Mouse (Mus musculus) c-Kit-positive CD71-negative TER-119-negative erythroid progenitor cells, embryonic 14.5 days (primary cell): ENCODE measurements around the gene Dnajc9.

ENCODE experiments used
- DNase-seq: peaks from one replicate; pipeline ENCODE4 v3.0.0-alpha.2; 2013; ENCODE audit warnings: low read depth

Gene Dnajc9

GRCm38 (mm10) chr14:20347991-20348541 is 40.6 kb downstream of the Dnajc9 start, which contains the start of the genes Ecd and Fam149b:
Gene Ecd (minus strand): TSS chr14:20348121.
Gene Fam149b (plus strand): TSS chr14:20348162.
- DNase-seq = peak; percentile 99

- DNase-seq = no peak
These were observed 41.2 kb downstream of the Dnajc9 start for GRCm38 (mm10) chr14:20347441-20347990.

GRCm38 (mm10) chr14:20345885-20346284 is 42.8 kb downstream of the Dnajc9 start:
- DNase-seq = no peak

GRCm38 (mm10) chr14:20340866-20341265 is 47.8 kb downstream of the Dnajc9 start:
- DNase-seq = no peak

GRCm38 (mm10) chr14:20340149-20340548 is 48.6 kb downstream of the Dnajc9 start:
- peak; percentile 35 for DNase-seq

GRCm38 (mm10) chr14:20339415-20339814 is 49.3 kb downstream of the Dnajc9 start:
- no peak for DNase-seq
